Mouse (Mus musculus) intestine, embryonic 14.5 days (tissue): ENCODE data around the gene Ubxn6. TPM values are rescaled to one million over a fixed set of nuclear protein-coding genes. Genes with fewer than 3 reads are reported as not detected.
A peak's percentile ranks its signal among the peaks of the same experiment; 100 is the strongest.
"Not testable (repeated sequence)": the region's sequence is repeated elsewhere in the genome, so short reads cannot be mapped to it uniquely, and the experiment has no call there.

Experiments used
- ATAC-seq: fragments of 200-750 bp; cut with Nextera tagmentation; replicated peaks from 2 replicates; pipeline ENCODE4 v1.8.0; 2017; ENCODE audit warnings: low read depth, moderate number of reproducible peaks, moderate TSS enrichment, moderate library complexity; ENCODE audit not compliant: low FRiP score, low TSS enrichment
- DNase-seq: peaks from one replicate; pipeline ENCODE4 v3.0.0-alpha.2; 2018; ENCODE audit warnings: low spot score
- H3K27ac ChIP-seq: fragments of 300-500 bp; sonication (generic); 2 replicates; pipeline ENCODE4 v1.5.1; 2014; ENCODE audit warnings: low read depth, mild to moderate bottlenecking, control low read depth
- H3K27me3 ChIP-seq: fragments of 300-500 bp; sonication (generic); replicated peaks from 2 replicates; pipeline ENCODE4 v1.6.1; 2014; ENCODE audit warnings: low read length, control low read depth; ENCODE audit not compliant: control insufficient read depth, insufficient read depth
- H3K36me3 ChIP-seq: fragments of 300-500 bp; sonication (generic); 2 replicates; pipeline ENCODE4 v1.6.1; 2014; ENCODE audit warnings: low read length, control low read depth; ENCODE audit not compliant: control insufficient read depth, insufficient read depth
- H3K4me1 ChIP-seq: fragments of 300-500 bp; sonication (generic); replicated peaks from 2 replicates; pipeline ENCODE4 v1.6.1; 2014; ENCODE audit warnings: low read length, control low read depth, mixed read lengths; ENCODE audit not compliant: control insufficient read depth, insufficient read depth
- H3K4me2 ChIP-seq: fragments of 300-500 bp; sonication (generic); 2 replicates; pipeline ENCODE4 v1.6.1; 2014; ENCODE audit warnings: low read length
- H3K4me3 ChIP-seq: fragments of 300-500 bp; sonication (generic); 2 replicates; pipeline ENCODE4 v1.5.1; 2014; ENCODE audit warnings: low read depth, low read length, control low read depth, mixed read lengths
- H3K9ac ChIP-seq: fragments of 300-500 bp; sonication (generic); 2 replicates; pipeline ENCODE4 v1.6.1; 2014; ENCODE audit warnings: mild to moderate bottlenecking, low read length
- H3K9me3 ChIP-seq: fragments of 300-500 bp; sonication (generic); 2 replicates; pipeline ENCODE4 v1.6.1; 2016; ENCODE audit warnings: low read length, control low read depth; ENCODE audit not compliant: control insufficient read depth
- WGBS: fragments of 180-500 bp; shearing (Covaris S2); extraction: QIAGEN DNeasy Blood & Tissue Kit; methylation state at CpG from one replicate; pipeline ENCODE4 v1.1.7; 2014; 5-methylcytosine and 5-hydroxymethylcytosine counted together
- polyA plus RNA-seq: library from polyadenylated mRNA; unstranded; fragments of >200 nt; fragmentation: Nextera tagmentation; extraction: Ambion mirVana; gene quantifications from 2 replicates; pipeline ENCODE4 v1.2.1, GENCODE M21; 2014

The Ubxn6 gene
- polyA plus RNA-seq, 1 experiment from 2014 or later: 32.3 TPM

- no peak overlapping the region for H3K4me2 ChIP-seq
- WGBS: 88% methylated on average over 12 of the region's 12 CpGs
- no peak overlapping the region for H3K4me3 ChIP-seq
- peaks cover 81% of the 10 kb centered on the region for H3K36me3 ChIP-seq
- DNase-seq: no peak
- no peaks in the 10 kb centered on the region for H3K27me3 ChIP-seq
- H3K4me1 ChIP-seq: no peaks in the 10 kb centered on the region
- no peak for ATAC-seq
- no peak overlapping the region for H3K27ac ChIP-seq
- no peaks in the 10 kb centered on the region for H3K9me3 ChIP-seq
- no peak overlapping the region for H3K9ac ChIP-seq
These were observed 22.1 kb upstream of the Ubxn6 start for GRCm38 (mm10) chr17:56096883-56097282.

- Histone ChIP-seq H3K27me3 (no peaks in the 10 kb centered on the region), H3K4me2 (no peak overlapping the region), H3K9ac (no peak overlapping the region), H3K4me3 (no peak overlapping the region), H3K9me3 (no peaks in the 10 kb centered on the region), H3K36me3 (peaks cover 67% of the 10 kb centered on the region), H3K4me1 (no peaks in the 10 kb centered on the region), H3K27ac (no peak overlapping the region)
- WGBS: 100% methylated on average over 1 of the region's 1 CpGs
- no peak for DNase-seq
- no peak for ATAC-seq
These were observed 18.0 kb upstream of the Ubxn6 start for GRCm38 (mm10) chr17:56092794-56093193.

GRCm38 (mm10) chr17:56092312-56092711, 17.5 kb upstream of the Ubxn6 start:
- no peak overlapping the region for H3K27ac ChIP-seq
- H3K36me3 ChIP-seq: peaks cover 63% of the 10 kb centered on the region

GRCm38 (mm10) chr17:56080781-56081585, 6.2 kb upstream of the Ubxn6 start:
- H3K27me3 ChIP-seq: no peaks in the 10 kb centered on the region
- peak overlapping the region; percentile 95 for H3K4me3 ChIP-seq
- H3K4me2 ChIP-seq: peak overlapping the region; percentile 97
- DNase-seq (peak; percentile 73), ATAC-seq (peak; percentile 12; the same call in 1 of the 2 replicates)
- peak overlapping the region; percentile 74 for H3K9ac ChIP-seq
- H3K4me1 ChIP-seq: peaks cover 17% of the 10 kb centered on the region
- H3K36me3 ChIP-seq: peaks cover 27% of the 10 kb centered on the region
- WGBS: 7% methylated on average over 8 of the region's 8 CpGs
- H3K9me3 ChIP-seq: no peaks in the 10 kb centered on the region
- H3K27ac ChIP-seq: no peak overlapping the region

More at GRCm38 (mm10) chr17:56092312-56092711, 17.5 kb upstream of the Ubxn6 start:
- no peak overlapping the region for H3K4me3 ChIP-seq
- no peaks in the 10 kb centered on the region for H3K4me1 ChIP-seq
- H3K4me2 ChIP-seq: no peak overlapping the region
- no peak overlapping the region for H3K9ac ChIP-seq
- WGBS: 100% methylated on average over 1 of the region's 1 CpGs
- no peaks in the 10 kb centered on the region for H3K27me3 ChIP-seq
- ATAC-seq (no peak), DNase-seq (no peak)
- H3K9me3 ChIP-seq: no peaks in the 10 kb centered on the region

- Histone ChIP-seq H3K27ac (0 out of 2 replicates have a peak overlapping the region, but pooled peaks have one; percentile 22), H3K4me1 (peaks cover 24% of the 10 kb centered on the region), H3K9ac (peak overlapping the region; percentile 74), H3K4me3 (peak overlapping the region; percentile 95), H3K27me3 (no peaks in the 10 kb centered on the region), H3K4me2 (peak overlapping the region; percentile 97), H3K36me3 (peaks cover 22% of the 10 kb centered on the region), H3K9me3 (no peaks in the 10 kb centered on the region)
- DNase-seq (no peak), ATAC-seq (no peak)
- 1% methylated on average over 11 of the region's 11 CpGs for WGBS
These were observed 5.1 kb upstream of the Ubxn6 start for GRCm38 (mm10) chr17:56079921-56080320.

GRCm38 (mm10) chr17:56078880-56079795, 4.3 kb upstream of the Ubxn6 start, which contains the start of gene Hdgfl2:
TSS of gene Hdgfl2 (plus strand) at chr17:56079634.
- H3K4me3 ChIP-seq: peak within 1 kb of the TSS; percentile 95
- H3K36me3 ChIP-seq: peaks cover 18% of the 10 kb centered on the region
- DNase-seq (peak; percentile 98), ATAC-seq (peak; percentile 92)
- no peaks in the 10 kb centered on the region for H3K27me3 ChIP-seq
- peak within 1 kb of the TSS; percentile 74 for H3K9ac ChIP-seq
- peak within 1 kb of the TSS; percentile 97 for H3K4me2 ChIP-seq
- peaks cover 25% of the 10 kb centered on the region for H3K4me1 ChIP-seq
- H3K27ac ChIP-seq: peak within 1 kb of the TSS; percentile 54; the same call in 1 of the 2 replicates
- WGBS: under 1% methylated on average over 61 of the region's 61 CpGs
- H3K9me3 ChIP-seq: no peaks in the 10 kb centered on the region

GRCm38 (mm10) chr17:56078361-56078760, 3.5 kb upstream of the Ubxn6 start:
- Histone ChIP-seq H3K4me2 (peak overlapping the region; percentile 39), H3K4me3 (peak overlapping the region; percentile 95; the same call in 1 of the 2 replicates), H3K36me3 (peaks cover 13% of the 10 kb centered on the region), H3K4me1 (peaks cover 29% of the 10 kb centered on the region), H3K27ac (peak overlapping the region; percentile 54; the same call in 1 of the 2 replicates)
- WGBS: 66% methylated on average over 9 of the region's 9 CpGs
- H3K27me3 ChIP-seq, ATAC-seq, H3K9ac ChIP-seq, DNase-seq, H3K9me3 ChIP-seq: not testable (repeated sequence)

- Histone ChIP-seq H3K9me3 (no peaks in the 10 kb centered on the region), H3K36me3 (peaks cover 13% of the 10 kb centered on the region), H3K27ac (no peak overlapping the region), H3K4me2 (no peak overlapping the region), H3K4me1 (peaks cover 33% of the 10 kb centered on the region), H3K4me3 (no peak overlapping the region), H3K27me3 (no peaks in the 10 kb centered on the region), H3K9ac (no peak overlapping the region)
- DNase-seq (no peak), ATAC-seq (no peak)
- WGBS: 93% methylated on average over 5 of the region's 5 CpGs
These were observed 2.7 kb upstream of the Ubxn6 start for GRCm38 (mm10) chr17:56077523-56077922.
